Mouse (Mus musculus): ENCODE measurements around the gene Ssmem1.

Gene Ssmem1

GRCm38 (mm10) chr6:30554092-30554491, 44.4 kb downstream of the Ssmem1 start:
- no peak for DNase-seq (ENCODE audit: low read depth)

GRCm38 (mm10) chr6:30554621-30555170, 45.0 kb downstream of the Ssmem1 start:
- DNase-seq (ENCODE audit: low read depth), result no peak

GRCm38 (mm10) chr6:30556080-30556479, 46.4 kb downstream of the Ssmem1 start:
- no peak for DNase-seq (ENCODE audit: low read depth)

- DNase-seq (ENCODE audit: low read depth), result no peak
Measured at GRCm38 (mm10) chr6:30559726-30560125, 50.1 kb downstream of the Ssmem1 start.

GRCm38 (mm10) chr6:30562132-30562531, 52.5 kb downstream of the Ssmem1 start:
- DNase-seq (ENCODE audit: low read depth), result no peak

- DNase-seq (ENCODE audit: low read depth), result no peak
Measured at GRCm38 (mm10) chr6:30563575-30563974, 53.9 kb downstream of the Ssmem1 start.

GRCm38 (mm10) chr6:30564051-30564450, 54.4 kb downstream of the Ssmem1 start:
- no peak for DNase-seq (ENCODE audit: low read depth)

- DNase-seq (ENCODE audit: low read depth), result no peak
Measured at GRCm38 (mm10) chr6:30568069-30568468, 58.4 kb downstream of the Ssmem1 start, which contains the start of gene Cpa4. Cpa4 (plus strand) TSS chr6:30568369.

- DNase-seq (ENCODE audit: low read depth), result no peak
Measured at GRCm38 (mm10) chr6:30569331-30569730, 59.7 kb downstream of the Ssmem1 start.
